In the genomic region with DNA sequence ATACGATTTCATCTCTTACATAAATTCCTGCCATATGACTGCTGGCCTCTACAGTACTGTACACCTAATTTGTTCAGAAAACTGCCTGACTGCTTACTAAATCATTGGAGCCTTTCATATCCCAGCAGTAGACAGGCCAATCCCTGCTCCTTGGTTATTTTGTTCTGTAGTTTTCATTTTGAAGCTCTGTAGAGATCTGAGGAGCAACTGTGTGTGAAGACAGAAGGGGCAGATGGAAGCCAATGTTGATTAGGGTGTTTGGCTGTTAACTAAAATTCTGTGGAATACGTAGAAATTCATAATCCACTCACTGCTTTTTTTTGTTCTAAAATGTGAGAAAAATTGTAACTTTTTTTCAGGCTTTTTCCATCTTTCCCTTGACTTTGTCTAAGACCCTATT, we compare ENCODE assay signal across 20 mouse cellular contexts.
A peak's percentile ranks its signal among the peaks of the same experiment; 100 is the strongest.
DNase-seq lines count a peak whose midpoint lies in the region; ATAC-seq and TF ChIP-seq lines count a peak whose summit lies in the region.
"Had no signal": no experiment of that assay in that cellular context is flagged by ENCODE, and none has a peak within 500 bp of the region (broad histone marks: within the 10 kb centered on the region; RNA-seq: fewer than 3 reads in every experiment).

No protein-coding gene starts in this region.

- no peak for TF ChIP-seq CTCF in brain, embryonic 14.5 days (IDR thresholded peaks at IDR 0.05; ENCODE audit: borderline replicate concordance, extremely low read depth, insufficient read depth, insufficient read length)

- no peaks in the 10 kb centered on the region for H3K9me3 ChIP-seq in intestine, embryonic 16.5 days (ENCODE audit: control insufficient read depth, low read length)
- H3K9me3 ChIP-seq: embryonic facial prominence, embryonic 10.5 days; embryonic facial prominence, embryonic 12.5 days; forebrain, embryonic 13.5 days had no signal

- H3K4me3 ChIP-seq in intestine, embryonic 16.5 days (ENCODE audit: low read length): no peak overlapping the region
- H3K4me3 ChIP-seq: embryonic facial prominence, embryonic 10.5 days; embryonic facial prominence, embryonic 12.5 days; forebrain, embryonic 13.5 days had no signal

- H3K4me1 ChIP-seq in intestine, embryonic 16.5 days (ENCODE audit: control insufficient read depth, insufficient read depth, low read length): no peaks in the 10 kb centered on the region
- H3K4me1 ChIP-seq: embryonic facial prominence, embryonic 10.5 days; embryonic facial prominence, embryonic 12.5 days; forebrain, embryonic 13.5 days had no signal

- H3K9ac ChIP-seq in intestine, embryonic 16.5 days (ENCODE audit: low read depth, low read length): no peak overlapping the region
- H3K9ac ChIP-seq: embryonic facial prominence, embryonic 12.5 days; forebrain, embryonic 13.5 days had no signal

- no peak overlapping the region for H3K4me2 ChIP-seq in intestine, embryonic 16.5 days (ENCODE audit: low read depth, low read length)
- H3K4me2 ChIP-seq: embryonic facial prominence, embryonic 12.5 days; forebrain, embryonic 13.5 days had no signal

- H3K27ac ChIP-seq in intestine, embryonic 16.5 days (ENCODE audit: low read length): no peak overlapping the region
- H3K27ac ChIP-seq: embryonic facial prominence, embryonic 10.5 days; embryonic facial prominence, embryonic 12.5 days; forebrain, embryonic 13.5 days had no signal

- H3K36me3 ChIP-seq in intestine, embryonic 16.5 days (ENCODE audit: control insufficient read depth, insufficient read depth, low read length): no peaks in the 10 kb centered on the region
- H3K36me3 ChIP-seq: embryonic facial prominence, embryonic 10.5 days; embryonic facial prominence, embryonic 12.5 days had no signal

- H3K27me3 ChIP-seq in intestine, embryonic 16.5 days (replicated peaks; ENCODE audit: control insufficient read depth, insufficient read depth, low read length): no peaks in the 10 kb centered on the region
- H3K27me3 ChIP-seq: embryonic facial prominence, embryonic 12.5 days; forebrain, embryonic 13.5 days had no signal

- ATAC-seq in intestine, embryonic 16.5 days: no peak
- ATAC-seq: forebrain, embryonic 13.5 days; forebrain, embryonic 16.5 days had no signal

- TF ChIP-seq POLR2A in brain, embryonic 14.5 days (IDR thresholded peaks at IDR 0.05; ENCODE audit: borderline replicate concordance, extremely low read depth, insufficient read depth, insufficient read length, poor library complexity, severe bottlenecking): no peak

- 85% methylated on average over 2 of the region's 2 CpGs for WGBS in intestine, embryonic 16.5 days

- DNase-seq in layer of hippocampus, adult 11-12 months (ENCODE audit: low spot score): peak; percentile 4
- DNase-seq in layer of hippocampus, postnatal 10 days (ENCODE audit: low spot score in 2 of 2): no peak
- DNase-seq in brain, adult 2 months (ENCODE audit: low read depth, low spot score): peak; percentile 20
- DNase-seq in brain, embryonic 14.5 days (ENCODE audit: low read depth): peak; percentile 11
- peak; percentile 8 for DNase-seq in layer of hippocampus, adult 9-10 months (ENCODE audit: low spot score)
- no peak for DNase-seq in lung, postnatal 10 days
- DNase-seq in frontal cortex, postnatal 25 days (ENCODE audit: low spot score in 2 of 2): no peak
- DNase-seq: adrenal gland, adult 2 months; adrenal gland, postnatal 10 days; adrenal gland, postnatal 25 days; cerebellum, adult 11 months; cerebellum, adult 2 months; cerebellum, adult 9-10 months; cerebellum, postnatal 10 days; cerebellum, postnatal 25 days had no signal

Comparison
In these comparisons a context has a peak if more than half of its experiments do, and no peak if none do; other contexts are left out.
1. DNase-seq: peak in layer of hippocampus, adult 11-12 months (single experiment), brain, adult 2 months (single experiment), brain, embryonic 14.5 days (single experiment) and layer of hippocampus, adult 9-10 months (single experiment); none in layer of hippocampus, postnatal 10 days (0 of 2), lung, postnatal 10 days (single experiment) and frontal cortex, postnatal 25 days (0 of 2).